Mouse (Mus musculus): ENCODE data around the gene Gm45808.
A peak's percentile ranks its signal among the peaks of the same experiment; 100 is the strongest.
"Not testable (repeated sequence)": the region's sequence is repeated elsewhere in the genome, so short reads cannot be mapped to it uniquely, and the experiment has no call there.

Gene Gm45808

DNA sequence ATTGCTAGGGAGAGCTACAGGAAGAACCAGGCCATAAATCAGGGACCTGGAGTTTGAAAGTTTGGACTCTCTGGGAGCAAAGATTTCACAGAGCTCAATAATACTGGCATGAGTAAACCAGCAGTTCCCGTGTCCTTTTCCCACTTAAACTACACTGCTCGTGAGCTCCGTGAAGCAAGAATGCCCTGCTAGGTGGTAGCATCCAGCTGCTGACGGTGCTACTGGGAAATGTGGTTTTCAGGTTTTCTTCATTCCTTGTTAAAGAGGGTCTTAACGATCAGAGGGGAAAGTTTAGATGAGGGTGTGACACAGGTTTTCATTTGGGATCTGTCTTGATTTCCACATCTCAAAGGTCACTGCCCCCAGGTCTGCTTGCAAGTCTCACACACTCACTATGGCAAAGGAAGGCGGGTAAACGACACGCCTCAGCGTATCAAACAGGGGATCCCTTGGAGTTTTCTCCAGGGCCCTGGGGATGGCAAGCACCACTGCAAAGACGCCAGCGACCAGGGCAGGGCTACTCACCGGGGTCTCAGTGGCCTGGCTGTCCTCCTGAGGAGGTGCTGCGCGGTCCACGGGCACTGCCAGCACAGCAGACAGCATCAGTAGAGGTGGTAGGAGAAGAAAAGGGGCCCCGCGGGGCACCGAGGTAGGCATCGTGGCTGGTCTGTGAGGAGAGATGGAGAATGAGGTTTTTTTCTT, 22.7 kb upstream of the Gm45808 start:
- DNase-seq: no peak

DNA sequence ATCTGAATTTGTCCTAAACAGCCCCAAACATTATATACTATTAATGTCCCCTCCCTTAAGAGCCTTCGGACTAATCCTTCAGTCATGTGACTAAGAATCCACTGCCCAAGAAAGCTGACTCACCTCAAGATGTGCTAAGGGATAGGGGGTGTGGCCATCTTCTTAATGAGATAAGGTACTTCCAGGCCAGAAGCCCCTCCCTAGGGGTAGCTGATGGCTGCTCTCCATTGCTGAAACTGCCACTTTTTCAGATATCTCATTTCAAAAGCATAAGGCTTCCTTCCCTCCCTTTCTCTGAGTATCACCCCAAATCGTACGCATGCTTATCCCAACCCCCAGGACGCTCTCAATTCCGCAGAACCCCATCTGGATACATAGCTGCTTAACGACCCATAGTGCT, 21.9 kb upstream of the Gm45808 start:
- DNase-seq: no peak

DNA sequence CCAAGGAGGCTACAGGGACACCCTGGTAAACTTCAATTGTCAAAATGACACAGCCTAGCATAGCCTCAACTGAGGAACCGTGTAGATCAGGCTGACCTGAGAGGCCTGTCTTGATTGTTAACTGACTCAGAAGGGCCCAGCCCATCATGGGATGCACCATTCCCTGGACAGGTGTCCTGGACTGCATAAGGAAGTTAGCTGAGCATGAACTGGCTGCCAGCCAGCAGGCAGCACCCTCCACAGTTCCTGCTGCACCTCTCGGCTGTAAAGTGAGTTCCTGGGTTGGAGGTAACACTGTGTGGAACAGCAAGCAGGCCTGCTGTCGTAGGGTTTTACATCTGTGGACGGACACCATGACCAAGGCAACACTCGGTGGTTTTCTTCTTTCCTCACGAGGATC, 21.0 kb upstream of the Gm45808 start:
- no peak for DNase-seq

- DNase-seq: no peak
These were observed 11.8 kb upstream of the Gm45808 start for GRCm38 (mm10) chr7:45498427-45498826.

DNA sequence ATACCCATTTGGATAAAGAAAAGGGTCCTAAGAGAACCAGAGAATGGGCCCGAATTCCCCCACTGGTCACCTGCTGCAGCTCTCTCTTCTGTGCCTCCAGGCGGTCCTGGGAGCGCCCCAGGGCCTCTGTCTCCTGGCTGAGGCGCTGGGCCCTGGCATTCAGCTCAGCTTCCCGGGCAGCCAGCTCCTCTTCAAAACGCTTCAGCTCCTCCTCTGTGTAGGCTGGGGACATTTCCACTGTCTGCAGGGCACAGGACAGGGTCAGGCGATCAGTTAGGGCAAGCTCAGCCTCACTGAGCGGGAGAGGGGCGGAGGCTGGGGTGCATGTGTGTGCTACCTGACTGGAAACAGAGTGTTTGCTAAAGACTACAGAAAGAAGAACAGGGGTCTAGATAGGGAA, 7.9 kb upstream of the Gm45808 start:
- no peak for DNase-seq

DNA sequence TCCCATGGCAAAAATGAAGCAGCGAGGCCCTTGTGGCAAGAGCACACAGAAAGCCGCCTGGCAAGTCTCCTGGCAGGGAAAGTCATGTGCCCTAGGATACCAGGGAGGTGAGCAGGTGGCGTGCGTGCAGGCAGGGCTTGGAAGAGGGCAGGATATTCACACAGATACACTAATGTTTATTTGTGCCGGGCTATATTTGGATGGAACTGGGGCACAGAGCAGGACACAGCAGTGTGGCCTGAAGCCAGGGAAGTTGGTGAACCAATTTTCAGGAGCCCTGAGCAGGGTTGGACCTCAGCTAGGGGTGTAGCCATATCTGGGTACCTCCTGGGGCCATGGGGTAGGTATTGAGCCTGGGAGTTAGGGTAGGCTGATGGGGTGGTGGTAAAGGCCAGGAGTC, 6.3 kb upstream of the Gm45808 start:
- peak; percentile 72 for DNase-seq

DNA sequence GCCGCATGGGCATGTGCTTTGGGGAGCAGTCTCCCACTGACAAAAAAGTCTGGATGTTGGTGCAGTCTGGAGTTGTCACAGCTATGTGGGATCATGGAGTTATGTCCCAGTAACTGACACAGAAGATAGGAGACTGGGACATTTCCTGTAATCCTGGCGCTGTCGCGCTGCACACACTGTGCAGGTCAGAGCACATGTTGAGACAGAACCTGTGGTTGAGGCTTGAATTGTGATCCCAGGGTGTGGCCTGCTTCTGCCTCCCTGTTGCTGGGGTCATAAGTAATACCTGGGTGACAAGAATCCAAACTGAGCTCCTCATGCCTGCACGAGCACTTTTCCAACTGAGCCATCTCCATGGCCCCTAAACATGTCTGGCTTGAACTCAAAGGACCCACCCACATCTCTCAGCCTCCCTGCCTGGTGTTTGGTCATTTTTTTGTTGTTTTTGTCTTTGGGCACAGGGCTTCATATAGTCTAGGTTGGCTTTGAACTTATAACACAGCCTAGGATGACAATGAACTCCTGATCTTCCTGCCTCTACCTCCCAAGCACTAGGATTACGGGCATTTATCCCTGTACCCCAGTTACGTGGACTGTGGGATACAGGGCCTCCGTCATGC, 5.7 kb upstream of the Gm45808 start:
- no peak for DNase-seq

DNA sequence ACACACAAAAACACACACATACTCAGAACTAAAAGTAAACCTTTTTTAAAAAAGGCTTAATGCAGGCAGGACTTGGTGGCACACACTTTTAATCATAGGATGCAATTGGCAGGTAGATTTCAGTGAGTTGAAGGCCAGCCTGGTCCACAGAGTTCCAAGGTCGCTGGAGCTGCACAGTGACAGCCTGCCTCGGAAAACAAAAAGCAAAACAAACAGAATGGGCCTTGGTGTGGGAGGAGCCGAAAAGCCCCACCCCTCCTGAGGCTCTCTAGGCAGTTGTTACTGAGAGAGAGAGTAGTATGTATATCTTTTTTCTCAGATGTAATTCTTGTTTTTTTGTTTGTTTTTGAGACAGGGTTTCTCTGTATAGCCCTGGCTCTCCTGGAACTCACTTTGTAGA, 4.7 kb upstream of the Gm45808 start:
- no peak for DNase-seq

- DNase-seq: no peak
These were observed 4.2 kb upstream of the Gm45808 start for GRCm38 (mm10) chr7:45490822-45491221.

DNA sequence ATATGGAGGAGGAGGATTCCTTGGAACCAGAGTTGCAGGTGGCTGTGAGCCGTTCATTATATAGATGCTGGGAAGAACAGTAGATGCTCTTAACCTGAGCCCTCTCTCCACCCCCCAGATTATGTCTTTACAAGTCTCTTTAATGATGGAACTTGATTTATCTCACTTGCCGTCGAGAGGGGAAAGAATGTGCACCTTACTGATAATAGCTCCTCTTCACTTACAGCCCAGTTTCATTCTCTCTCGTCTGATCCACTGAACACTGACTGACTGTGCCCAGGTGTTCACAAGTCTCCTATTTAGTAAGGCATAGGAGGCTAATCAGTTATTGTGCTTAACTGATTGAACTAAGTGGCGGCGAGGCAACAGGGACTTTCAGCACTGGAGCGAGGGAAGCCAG, 3.0 kb upstream of the Gm45808 start:
- no peak for DNase-seq

DNA sequence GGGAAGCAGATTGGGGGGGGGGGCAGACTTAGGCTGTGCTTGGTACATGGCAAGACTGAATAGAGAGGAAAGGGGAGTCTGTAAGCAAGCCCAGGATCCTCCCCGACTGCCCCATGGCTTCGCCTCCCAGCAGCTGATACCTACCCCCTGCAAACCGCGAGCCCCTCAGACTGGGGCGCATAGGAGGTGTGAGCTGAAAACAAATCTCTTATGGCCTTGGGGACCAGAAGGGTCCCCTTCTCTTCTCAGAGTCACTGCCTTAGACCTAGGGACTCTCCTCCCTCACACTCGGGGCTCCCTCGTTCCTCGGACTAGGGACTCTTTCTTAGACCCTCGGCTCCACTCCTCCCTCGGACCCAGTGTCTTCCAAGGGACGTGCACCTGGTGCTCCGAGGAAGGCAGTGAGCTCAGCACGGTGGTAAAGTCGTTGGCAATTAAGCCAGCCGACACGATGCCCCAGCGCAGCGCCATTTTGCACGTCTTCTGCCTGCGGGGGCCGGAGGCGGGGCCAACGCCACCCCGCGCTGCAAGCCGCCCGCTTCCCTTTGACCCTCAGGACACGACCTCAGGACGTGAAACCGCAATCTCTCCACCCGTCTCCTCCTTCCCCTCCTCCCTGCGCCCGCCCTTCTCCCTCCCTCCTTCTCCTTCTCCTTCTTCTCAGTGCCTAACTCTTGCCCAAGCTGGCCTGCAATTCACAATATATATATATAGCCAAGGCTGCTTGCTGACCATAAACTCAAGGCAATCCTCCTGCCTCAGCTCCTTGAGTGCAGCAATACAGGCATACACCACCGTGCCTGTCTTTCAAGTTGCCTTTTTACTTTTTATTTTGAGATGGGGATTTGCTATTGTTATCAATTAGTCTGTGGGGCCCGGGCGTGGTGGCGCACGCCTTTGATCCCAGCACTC, 1.9 kb upstream of the Gm45808 start, which contains the start of gene Dhdh:
TSS of gene Dhdh (minus strand) at position 513 of the 912 bp plus-strand sequence.
- peak; percentile 78 to 79 for DNase-seq

DNA sequence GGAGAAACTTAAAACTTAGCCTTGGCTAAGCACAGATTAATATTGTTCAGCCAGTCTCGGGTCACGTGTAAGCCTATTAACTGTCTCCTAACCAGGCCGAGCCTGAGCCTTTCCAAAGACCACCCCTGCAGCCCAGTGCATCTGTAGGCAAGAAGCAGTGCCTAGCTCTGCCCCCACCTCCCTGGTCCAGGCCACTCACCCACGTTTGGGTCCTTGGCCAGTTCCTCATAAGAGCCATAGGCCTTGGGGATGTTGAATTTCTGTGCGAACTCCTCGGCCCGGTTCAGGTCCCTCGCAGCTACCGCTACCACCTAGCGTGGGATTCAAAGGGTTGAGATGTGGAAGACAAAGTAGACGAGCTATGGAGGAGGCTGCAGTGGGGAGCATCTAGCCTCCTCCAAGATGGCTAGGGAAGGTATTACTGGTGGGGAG, 1.3 kb upstream of the Gm45808 start:
- DNase-seq: no peak

DNA sequence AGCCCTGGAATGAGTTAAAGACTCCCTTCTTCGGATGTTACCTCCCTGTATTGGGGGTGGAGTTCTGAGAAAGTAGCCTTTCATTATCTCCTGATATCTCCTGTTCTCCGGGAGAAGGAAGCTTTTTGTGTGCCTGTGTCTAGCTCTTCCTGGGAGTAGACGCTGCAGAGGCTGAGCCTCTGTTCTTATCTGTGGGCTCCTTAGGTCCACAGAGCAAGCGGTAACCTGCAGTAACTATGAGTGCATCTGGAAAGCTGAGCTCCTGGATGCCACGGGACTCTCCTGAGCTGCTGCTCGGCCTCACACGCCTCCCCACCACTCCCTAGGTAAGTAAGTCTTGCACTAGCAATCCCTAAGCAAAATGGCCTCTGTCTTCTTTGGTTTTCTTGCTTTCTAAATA, 453 bp downstream of the Gm45808 start:
- DNase-seq: no peak

GRCm38 (mm10) chr7:45484985-45485384, 1.6 kb downstream of the Gm45808 start:
- not testable (repeated sequence) for DNase-seq

GRCm38 (mm10) chr7:45482166-45482565, 4.4 kb downstream of the Gm45808 start:
- no peak for DNase-seq

- peak; percentile 81 to 82 for DNase-seq
These were observed 5.2 kb downstream of the Gm45808 start, which contains the start of gene Tulp2 for GRCm38 (mm10) chr7:45481374-45481927. Gene Tulp2 (plus strand): TSS chr7:45481877.

GRCm38 (mm10) chr7:45480310-45480709, 6.3 kb downstream of the Gm45808 start:
- DNase-seq: not testable (repeated sequence)

GRCm38 (mm10) chr7:45478774-45479173, 7.8 kb downstream of the Gm45808 start:
- no peak for DNase-seq

GRCm38 (mm10) chr7:45477003-45477402, 9.6 kb downstream of the Gm45808 start:
- peak; percentile 80 to 81 for DNase-seq

DNA sequence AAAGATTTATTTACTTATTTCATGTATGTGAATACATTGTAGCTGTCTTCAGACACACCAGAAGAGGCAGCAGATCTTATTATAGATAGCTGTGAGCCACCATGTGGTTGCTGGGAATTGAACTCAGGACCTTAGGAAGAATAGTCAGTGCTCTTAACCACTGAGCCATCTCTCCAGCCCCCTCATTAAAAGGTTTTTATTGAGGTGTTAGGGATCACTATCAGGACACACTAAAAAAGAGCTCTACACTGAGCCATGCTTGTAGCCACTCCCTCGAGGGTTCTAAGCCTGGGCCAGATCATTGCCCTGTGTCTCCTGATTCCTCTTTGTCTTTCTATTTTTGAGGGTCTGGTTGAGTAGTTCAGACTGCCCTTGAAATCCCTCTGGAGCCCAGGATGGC, 10.2 kb downstream of the Gm45808 start:
- DNase-seq: no peak

- DNase-seq: peak in 1 of 2 experiments; percentile 52
These were observed 11.2 kb downstream of the Gm45808 start for GRCm38 (mm10) chr7:45475291-45475969.

- peak; percentile 83 to 87 for DNase-seq
These were observed 15.7 kb downstream of the Gm45808 start for GRCm38 (mm10) chr7:45470869-45471268.

All from cerebellum, postnatal 10 days (tissue).